Mouse (Mus musculus) ovary, adult 2 months (tissue): ENCODE measurements around the gene Anxa3. TPM values are rescaled to one million over a fixed set of nuclear protein-coding genes. Genes with fewer than 3 reads are reported as not detected.

Experiments used
- polyA plus RNA-seq: library from polyadenylated mRNA; depleted of rRNA; stranded (reverse); fragments of >200 nt; gene quantifications from 2 replicates; pipeline ENCODE4 v1.2.3, GENCODE M21; 2012; rRNA removed

Anxa3 gene
- polyA plus RNA-seq, result 22.0 and 24.1 TPM in 2 replicates

GRCm38 (mm10) chr5:96792936-96793718, at the start of gene Anxa3:
Anxa3 (plus strand) TSS chr5:96793339.

Other genes with a start within 250 kb of the Anxa3 start
- gene Bmp2k, start 204.3 kb downstream of the Anxa3 start, polyA plus RNA-seq, result 26.7 and 33.7 TPM in 2 replicates